Mouse (Mus musculus): Measurements from ENCODE around the gene Jarid2.

Jarid2 gene

GRCm38 (mm10) chr13:44915945-44916344, 186.7 kb downstream of the Jarid2 start:
- peak; percentile 58 for DNase-seq (ENCODE audit: low read depth, low spot score)

GRCm38 (mm10) chr13:44917202-44917601, 187.9 kb downstream of the Jarid2 start:
- DNase-seq (ENCODE audit: low read depth, low spot score) = no peak

- DNase-seq (ENCODE audit: low read depth, low spot score) = no peak
These were observed 189.0 kb downstream of the Jarid2 start for GRCm38 (mm10) chr13:44918269-44918668.

- no peak for DNase-seq (ENCODE audit: low read depth, low spot score)
These were observed 191.8 kb downstream of the Jarid2 start for GRCm38 (mm10) chr13:44921095-44921494.

GRCm38 (mm10) chr13:44921721-44922120, 192.4 kb downstream of the Jarid2 start:
- DNase-seq (ENCODE audit: low read depth, low spot score) = no peak

GRCm38 (mm10) chr13:44924042-44924441, 194.8 kb downstream of the Jarid2 start:
- DNase-seq (ENCODE audit: low read depth, low spot score) = no peak

- no peak for DNase-seq (ENCODE audit: low read depth, low spot score)
These were observed 195.9 kb downstream of the Jarid2 start for GRCm38 (mm10) chr13:44925173-44925572.

- no peak for DNase-seq (ENCODE audit: low read depth, low spot score)
These were observed 197.0 kb downstream of the Jarid2 start for GRCm38 (mm10) chr13:44926311-44926710.

GRCm38 (mm10) chr13:44932307-44933264, 203.3 kb downstream of the Jarid2 start:
- peak; percentile 29 for DNase-seq (ENCODE audit: low read depth, low spot score)

- no peak for DNase-seq (ENCODE audit: low read depth, low spot score)
These were observed 204.3 kb downstream of the Jarid2 start for GRCm38 (mm10) chr13:44933575-44933974.

GRCm38 (mm10) chr13:44937681-44938080, 208.4 kb downstream of the Jarid2 start:
- no peak for DNase-seq (ENCODE audit: low read depth, low spot score)

- DNase-seq (ENCODE audit: low read depth, low spot score) = peak; percentile 63
These were observed 210.2 kb downstream of the Jarid2 start for GRCm38 (mm10) chr13:44939326-44940035.

- no peak for DNase-seq (ENCODE audit: low read depth, low spot score)
These were observed 214.3 kb downstream of the Jarid2 start for GRCm38 (mm10) chr13:44943618-44944017.

GRCm38 (mm10) chr13:44946880-44947635, 217.8 kb downstream of the Jarid2 start:
- no peak for DNase-seq (ENCODE audit: low read depth, low spot score)

- no peak for DNase-seq (ENCODE audit: low read depth, low spot score)
These were observed 219.3 kb downstream of the Jarid2 start for GRCm38 (mm10) chr13:44948320-44949250.

GRCm38 (mm10) chr13:44952393-44953086, 223.3 kb downstream of the Jarid2 start:
- peak; percentile 61 for DNase-seq (ENCODE audit: low read depth, low spot score)

GRCm38 (mm10) chr13:44953546-44954231, 224.4 kb downstream of the Jarid2 start:
- DNase-seq (ENCODE audit: low read depth, low spot score) = no peak

GRCm38 (mm10) chr13:44954232-44954568, 224.9 kb downstream of the Jarid2 start:
- no peak for DNase-seq (ENCODE audit: low read depth, low spot score)

- DNase-seq (ENCODE audit: low read depth, low spot score) = no peak
These were observed 226.5 kb downstream of the Jarid2 start for GRCm38 (mm10) chr13:44955781-44956180.

- DNase-seq (ENCODE audit: low read depth, low spot score) = no peak
These were observed 227.8 kb downstream of the Jarid2 start for GRCm38 (mm10) chr13:44957049-44957448.

Measured in ES-CJ7 (cell line).